Mouse (Mus musculus) liver, postnatal 0 days (tissue): Measurements from ENCODE around the gene Zcchc7. TPM values are rescaled to one million over a fixed set of nuclear protein-coding genes. Genes with fewer than 3 reads are reported as not detected.
A peak's percentile ranks its signal among the peaks of the same experiment; 100 is the strongest.

ENCODE experiments used
- ATAC-seq: fragments of 200-750 bp; cut with Nextera tagmentation; 2 replicates; pipeline ENCODE4 v1.8.0; 2017; ENCODE audit warnings: mild to moderate bottlenecking, moderate library complexity
- DNase-seq: peaks from one replicate; pipeline ENCODE4 v3.0.0-alpha.2; 2016
- H3K27ac ChIP-seq: fragments of 300-500 bp; sonication (generic); 2 replicates; pipeline ENCODE4 v1.5.1; 2014; ENCODE audit warnings: antibody characterized with exemption, moderate library complexity, mild to moderate bottlenecking, low read depth
- H3K27me3 ChIP-seq: fragments of 300-500 bp; sonication (generic); 2 replicates; pipeline ENCODE4 v1.6.1; 2014; ENCODE audit warnings: low read length, control low read depth, mixed read lengths; ENCODE audit not compliant: insufficient read depth
- H3K36me3 ChIP-seq: fragments of 300-500 bp; sonication (generic); replicated peaks from 2 replicates; pipeline ENCODE4 v1.6.1; 2014; ENCODE audit warnings: mild to moderate bottlenecking, control low read depth, low read length, moderate library complexity, mixed read lengths; ENCODE audit not compliant: insufficient read depth
- H3K4me1 ChIP-seq: fragments of 300-500 bp; sonication (generic); 2 replicates; pipeline ENCODE4 v1.6.1; 2014; ENCODE audit warnings: antibody characterized with exemption, mild to moderate bottlenecking, control low read depth; ENCODE audit not compliant: insufficient read depth
- H3K4me2 ChIP-seq: fragments of 300-500 bp; sonication (generic); 2 replicates; pipeline ENCODE4 v1.6.1; 2014; ENCODE audit warnings: low read depth, mild to moderate bottlenecking, low read length, moderate library complexity, mixed read lengths
- H3K4me3 ChIP-seq: fragments of 300-500 bp; sonication (generic); 2 replicates; pipeline ENCODE4 v1.5.1; 2014; ENCODE audit warnings: low read depth, low read length
- H3K9ac ChIP-seq: fragments of 300-500 bp; sonication (generic); replicated peaks from 2 replicates; pipeline ENCODE4 v1.6.1; 2014; ENCODE audit warnings: mild to moderate bottlenecking, moderate library complexity
- H3K9me3 ChIP-seq: fragments of 300-500 bp; sonication (generic); 2 replicates; pipeline ENCODE4 v1.6.1; 2016; ENCODE audit warnings: mild to moderate bottlenecking, control low read depth, low read length, mixed read lengths
- CTCF ChIP-seq: sonication (generic); IDR thresholded peaks from 2 replicates; pipeline ENCODE4 v1.5.1; 2016; ENCODE audit warnings: antibody characterized with exemption, low read depth
- EP300 ChIP-seq: IDR thresholded peaks from 2 replicates; pipeline ENCODE4 v1.6.1; 2016; ENCODE audit warnings: antibody characterized with exemption, low read depth, mild to moderate bottlenecking
- WGBS: fragments of 180-500 bp; shearing (Covaris S2); extraction: QIAGEN DNeasy Blood & Tissue Kit; methylation state at CpG from one replicate; pipeline ENCODE4 v1.1.7; 2014; ENCODE audit not compliant: insufficient replicate concordance; 5-methylcytosine and 5-hydroxymethylcytosine counted together
- polyA plus RNA-seq: library from polyadenylated mRNA; unstranded; fragments of >200 nt; fragmentation: Nextera tagmentation; extraction: Ambion mirVana; gene quantifications from 2 replicates; pipeline ENCODE4 v1.2.1, GENCODE M21; 2015

Gene Zcchc7
- 19.6 and 19.8 TPM in 2 replicates for polyA plus RNA-seq

DNA sequence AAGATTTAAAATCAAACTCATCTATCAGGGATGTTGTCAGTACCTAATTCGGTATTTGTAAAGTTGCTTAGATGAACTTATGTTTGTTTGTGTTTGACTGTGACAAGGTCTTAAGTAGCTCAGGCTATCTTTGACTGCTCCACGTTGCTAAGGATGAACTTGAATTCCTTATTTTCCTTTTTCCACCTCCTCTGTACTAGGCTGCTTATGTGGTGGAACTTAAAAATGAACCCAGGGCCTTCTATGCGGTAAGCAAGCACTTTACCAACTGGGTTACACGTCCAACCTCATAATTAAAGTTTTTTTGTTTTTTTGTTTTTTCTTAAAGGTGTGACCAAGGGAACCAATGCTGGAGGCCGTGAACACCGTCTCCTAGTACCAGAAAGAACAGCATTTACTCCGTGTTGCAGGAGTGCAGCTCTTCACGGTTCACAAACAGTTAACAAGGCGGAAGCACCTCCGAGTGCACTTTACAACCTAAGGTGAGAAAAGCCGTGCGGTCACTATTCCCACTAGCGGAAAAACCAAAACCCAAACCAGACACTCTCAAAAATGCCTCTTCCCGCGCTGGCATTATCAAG lies at the start of gene Zcchc7:
Gene Zcchc7, plus strand, starts transcription at position 325 of the 581 bp plus-strand sequence.
- H3K4me1 ChIP-seq = 0 out of 2 replicates have a peak, but pooled peaks cover 8% of the 10 kb centered on the region
- H3K27me3 ChIP-seq = no peaks in the 10 kb centered on the region
- ATAC-seq = peak; percentile 45
- no peak for DNase-seq
- H3K4me3 ChIP-seq = peak within 1 kb of the TSS; percentile 99
- H3K9me3 ChIP-seq = no peaks in the 10 kb centered on the region
- H3K27ac ChIP-seq = peak within 1 kb of the TSS; percentile 99
- WGBS = 5% methylated on average over 15 of the region's 15 CpGs
- peak within 1 kb of the TSS; percentile 99 for H3K9ac ChIP-seq
- no peak for TF ChIP-seq EP300
- no peak for TF ChIP-seq CTCF
- H3K4me2 ChIP-seq = peak within 1 kb of the TSS; percentile 78
- H3K36me3 ChIP-seq = no peaks in the 10 kb centered on the region

DNA sequence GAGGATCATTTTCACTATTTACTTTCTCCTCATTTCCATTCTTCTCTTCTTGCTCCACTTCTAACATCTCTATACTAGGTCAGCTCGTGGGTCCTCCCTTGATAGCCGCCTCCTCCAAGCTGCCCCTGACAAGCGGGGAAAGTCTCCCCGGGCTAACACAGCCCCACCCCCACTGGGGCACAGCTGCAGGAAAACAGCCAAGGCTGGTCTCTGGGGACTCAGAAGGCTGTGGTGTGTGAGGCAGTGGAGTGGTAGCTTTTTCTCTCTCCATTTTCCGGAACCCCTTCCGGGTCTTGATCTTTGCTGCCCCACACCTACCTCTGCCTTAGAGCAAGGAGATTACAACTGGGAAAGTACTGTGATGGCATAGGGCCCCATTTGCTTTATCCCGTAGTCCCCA lies 49.7 kb upstream of the Zcchc7 start:
- no peak for TF ChIP-seq CTCF
- no peak for TF ChIP-seq EP300
- H3K27ac ChIP-seq = peak overlapping the region; percentile 63
- H3K4me1 ChIP-seq = peaks cover 14% of the 10 kb centered on the region
- no peaks in the 10 kb centered on the region for H3K9me3 ChIP-seq
- H3K27me3 ChIP-seq = peaks cover 97% of the 10 kb centered on the region
- peak overlapping the region; percentile 45 for H3K4me2 ChIP-seq
- H3K9ac ChIP-seq = no peak overlapping the region
- no peaks in the 10 kb centered on the region for H3K36me3 ChIP-seq
- DNase-seq = peak; percentile 65
- no peak overlapping the region for H3K4me3 ChIP-seq
- ATAC-seq = peak; percentile 22; the same call in 1 of the 2 replicates
- 6% methylated on average over 7 of the region's 7 CpGs for WGBS

- TF ChIP-seq EP300 (no peak), CTCF (no peak)
- 17% methylated on average over 1 of the region's 1 CpGs for WGBS
- DNase-seq = no peak
- no peak overlapping the region for H3K4me3 ChIP-seq
- ATAC-seq = no peak
- no peaks in the 10 kb centered on the region for H3K9me3 ChIP-seq
- H3K4me1 ChIP-seq = peaks cover 15% of the 10 kb centered on the region
- peaks cover 97% of the 10 kb centered on the region for H3K27me3 ChIP-seq
- no peaks in the 10 kb centered on the region for H3K36me3 ChIP-seq
- no peak overlapping the region for H3K27ac ChIP-seq
- H3K9ac ChIP-seq = no peak overlapping the region
- peak overlapping the region; percentile 45 for H3K4me2 ChIP-seq
Observed at GRCm38 (mm10) chr4:44706865-44707264, 48.8 kb upstream of the Zcchc7 start.

DNA sequence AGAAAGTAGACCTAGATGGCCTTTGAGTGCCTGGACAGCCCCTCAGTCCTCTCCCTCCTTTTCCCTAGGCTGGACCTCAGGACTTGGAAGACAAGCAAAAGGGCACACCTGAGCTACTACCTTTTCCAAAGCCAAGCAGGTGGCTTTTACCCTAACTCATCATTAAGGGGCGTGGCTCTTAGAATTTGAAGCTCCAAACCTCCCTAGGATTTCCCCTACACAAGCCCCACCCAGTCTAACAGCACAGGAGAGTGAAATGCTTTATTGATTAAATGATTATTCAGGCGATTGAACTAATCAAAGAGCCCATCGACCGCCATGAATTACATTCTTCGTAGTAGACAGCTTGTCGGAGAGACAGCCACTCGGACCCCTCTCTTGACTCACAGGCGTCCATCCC lies 47.4 kb upstream of the Zcchc7 start:
- TF ChIP-seq EP300 = no peak
- 50% methylated on average over 8 of the region's 8 CpGs for WGBS

DNA sequence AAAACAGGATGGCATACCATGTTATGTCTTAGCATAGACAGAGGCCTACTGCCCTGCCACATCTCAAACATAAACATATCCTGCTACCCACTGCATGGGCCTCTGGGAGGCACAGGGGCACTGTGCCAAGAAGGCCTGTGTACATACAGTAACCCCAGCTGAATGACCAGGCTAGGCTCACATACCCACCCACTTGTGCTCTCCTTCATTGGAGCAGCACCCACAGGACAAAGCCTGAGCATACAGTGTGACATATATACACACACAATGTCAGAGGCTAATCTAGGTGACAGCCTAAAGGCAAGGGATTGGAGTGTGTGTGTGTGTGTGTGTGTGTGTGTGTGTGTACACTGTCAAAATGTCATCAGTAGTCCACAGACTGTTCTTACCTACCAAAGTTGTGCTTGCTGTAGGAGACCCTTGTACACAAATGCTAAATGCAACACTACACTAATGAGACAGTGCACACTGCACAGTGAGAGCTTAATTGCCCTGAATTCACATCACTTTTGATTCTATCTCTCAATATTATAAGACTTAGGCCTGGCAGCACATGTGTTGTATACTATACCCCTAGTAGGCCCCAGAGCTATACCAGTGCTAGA lies 46.5 kb upstream of the Zcchc7 start:
- Histone ChIP-seq H3K4me3 (peak overlapping the region; percentile 20), H3K27me3 (peaks cover 97% of the 10 kb centered on the region), H3K9me3 (no peaks in the 10 kb centered on the region), H3K4me1 (peaks cover 4% of the 10 kb centered on the region; the same call in 1 of the 2 replicates), H3K27ac (no peak overlapping the region), H3K9ac (no peak overlapping the region), H3K36me3 (no peaks in the 10 kb centered on the region), H3K4me2 (peak overlapping the region; percentile 14; the same call in 1 of the 2 replicates)
- ATAC-seq = no peak
- TF ChIP-seq EP300 (no peak), CTCF (no peak)
- peak; percentile 21 for DNase-seq

More for the DNA sequence above, 47.4 kb upstream of the Zcchc7 start:
- Histone ChIP-seq H3K36me3 (no peaks in the 10 kb centered on the region), H3K9me3 (no peaks in the 10 kb centered on the region), H3K27me3 (peaks cover 97% of the 10 kb centered on the region), H3K4me3 (0 out of 2 replicates have a peak overlapping the region, but pooled peaks have one; percentile 0), H3K4me2 (peak overlapping the region; percentile 45), H3K27ac (no peak overlapping the region), H3K4me1 (peaks cover 13% of the 10 kb centered on the region), H3K9ac (no peak overlapping the region)
- DNase-seq = no peak
- ATAC-seq = no peak
